Mouse (Mus musculus) CH12.LX (cell line): ENCODE results near the gene Ehmt2.

Experiments
- CHD2 ChIP-seq: IDR thresholded peaks from 2 replicates; pipeline ENCODE4 v1.6.1; 2011; ENCODE audit warnings: low read length, improper control_type of control experiment
- CTCF ChIP-seq, 2 experiments: IDR thresholded peaks in 1 of 2; conservative IDR thresholded peaks in 1 of 2; 2 replicates each; pipeline ENCODE4 v1.5.1; 2011 to 2012; ENCODE audit warnings: low read depth in 2 of 2, low read length in 2 of 2, improper control_type of control experiment in 1 of 2, inconsistent platforms in 1 of 2, mild to moderate bottlenecking in 1 of 2, moderate library complexity in 1 of 2
- EP300 ChIP-seq: IDR thresholded peaks from 2 replicates; pipeline ENCODE4 v1.6.1; 2011; ENCODE audit warnings: low read length, improper control_type of control experiment
- KAT2A ChIP-seq: IDR thresholded peaks from 2 replicates; pipeline ENCODE4 v1.6.1; 2012; ENCODE audit warnings: low read length, improper control_type of control experiment, inconsistent platforms; ENCODE audit not compliant: insufficient replicate concordance
- MAFK ChIP-seq: IDR thresholded peaks from 2 replicates; pipeline ENCODE4 v1.6.1; 2011; ENCODE audit warnings: low read length, improper control_type of control experiment; ENCODE audit not compliant: insufficient replicate concordance
- MAX ChIP-seq: IDR thresholded peaks from 2 replicates; pipeline ENCODE4 v1.6.1; 2011; ENCODE audit warnings: low read length, improper control_type of control experiment
- MXI1 ChIP-seq: IDR thresholded peaks from 2 replicates; pipeline ENCODE4 v1.6.1; 2011; ENCODE audit warnings: mild to moderate bottlenecking, low read depth, low read length, improper control_type of control experiment
- NELFE ChIP-seq: IDR thresholded peaks from 2 replicates; pipeline ENCODE4 v1.6.1; 2011; ENCODE audit warnings: low read depth, low read length, improper control_type of control experiment
- POLR2A ChIP-seq: IDR thresholded peaks from 2 replicates; pipeline ENCODE4 v1.6.1; 2011; ENCODE audit warnings: low read depth, mild to moderate bottlenecking, improper control_type of control experiment, low read length
- POLR2AphosphoS2 ChIP-seq: IDR thresholded peaks from 2 replicates; pipeline ENCODE4 v1.6.1; 2011; ENCODE audit warnings: low read depth, low read length, improper control_type of control experiment
- RCOR1 ChIP-seq: conservative IDR thresholded peaks from 2 replicates; pipeline ENCODE4 v1.6.1; 2012; ENCODE audit warnings: low read depth, mild to moderate bottlenecking, inconsistent platforms, low read length, improper control_type of control experiment
- SMC3 ChIP-seq: IDR thresholded peaks from 2 replicates; pipeline ENCODE4 v1.6.1; 2011; ENCODE audit warnings: low read depth, low read length, improper control_type of control experiment
- TCF12 ChIP-seq: IDR thresholded peaks from 2 replicates; pipeline ENCODE4 v1.6.1; 2014; ENCODE audit warnings: low read depth, mild to moderate bottlenecking, inconsistent platforms, low read length, improper control_type of control experiment
- ZC3H11A ChIP-seq: IDR thresholded peaks from 2 replicates; pipeline ENCODE4 v1.6.1; 2012; ENCODE audit warnings: low read depth, mild to moderate bottlenecking, inconsistent platforms, low read length, improper control_type of control experiment

DNA sequence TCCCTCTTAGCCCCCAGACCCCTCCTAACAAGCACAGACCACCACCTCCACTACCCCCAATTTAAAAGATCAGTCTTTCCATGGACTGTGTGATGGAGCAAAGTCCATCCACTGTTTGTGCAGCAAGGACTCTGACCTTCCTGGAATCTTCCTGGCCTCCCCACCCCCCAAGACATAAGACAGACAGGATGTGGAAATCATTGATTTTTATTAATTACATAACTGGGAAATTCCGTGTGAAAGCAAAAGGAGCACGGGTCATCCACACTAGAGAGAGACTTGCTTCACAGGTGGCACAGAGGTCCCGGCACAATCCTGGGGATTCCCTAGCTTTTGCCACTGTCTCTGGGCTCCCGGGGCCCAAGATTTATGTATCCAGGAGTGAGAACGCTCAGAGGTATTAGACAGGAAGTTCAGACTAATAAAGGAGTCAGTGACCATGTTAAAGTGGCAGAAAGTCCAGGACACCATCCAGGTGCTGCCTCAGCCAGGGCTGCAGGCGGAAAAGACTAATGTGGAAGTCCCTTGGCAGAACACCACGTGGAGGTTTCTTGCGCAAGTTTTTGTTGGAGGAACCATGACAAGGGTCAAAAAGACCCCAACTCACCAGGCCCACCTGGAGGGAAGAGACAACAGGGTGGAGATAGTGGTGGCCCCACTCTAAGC lies 35.7 kb upstream of the Ehmt2 start, which contains the start of gene Cfb:
- TF ChIP-seq KAT2A = no peak
- no peak for TF ChIP-seq MAFK
- no peak for TF ChIP-seq CHD2
- TF ChIP-seq RCOR1 = no peak
- no peak for TF ChIP-seq EP300
- TF ChIP-seq POLR2AphosphoS2 = no peak
- TF ChIP-seq CTCF (conservative IDR thresholded peaks at IDR 0.05 in 1 of 2, IDR thresholded peaks at IDR 0.05 in 1 of 2; ENCODE audit: low read depth in 2 of 2, low read length in 2 of 2) = no peak
- no peak for TF ChIP-seq POLR2A
- no peak for TF ChIP-seq ZC3H11A
- no peak for TF ChIP-seq TCF12
- no peak for TF ChIP-seq NELFE
- no peak for TF ChIP-seq SMC3
- no peak for TF ChIP-seq MXI1
- TF ChIP-seq MAX = no peak
